Mouse (Mus musculus): ENCODE results near the gene Aen.
A peak's percentile ranks its signal among the peaks of the same experiment; 100 is the strongest.

Gene Aen

DNA sequence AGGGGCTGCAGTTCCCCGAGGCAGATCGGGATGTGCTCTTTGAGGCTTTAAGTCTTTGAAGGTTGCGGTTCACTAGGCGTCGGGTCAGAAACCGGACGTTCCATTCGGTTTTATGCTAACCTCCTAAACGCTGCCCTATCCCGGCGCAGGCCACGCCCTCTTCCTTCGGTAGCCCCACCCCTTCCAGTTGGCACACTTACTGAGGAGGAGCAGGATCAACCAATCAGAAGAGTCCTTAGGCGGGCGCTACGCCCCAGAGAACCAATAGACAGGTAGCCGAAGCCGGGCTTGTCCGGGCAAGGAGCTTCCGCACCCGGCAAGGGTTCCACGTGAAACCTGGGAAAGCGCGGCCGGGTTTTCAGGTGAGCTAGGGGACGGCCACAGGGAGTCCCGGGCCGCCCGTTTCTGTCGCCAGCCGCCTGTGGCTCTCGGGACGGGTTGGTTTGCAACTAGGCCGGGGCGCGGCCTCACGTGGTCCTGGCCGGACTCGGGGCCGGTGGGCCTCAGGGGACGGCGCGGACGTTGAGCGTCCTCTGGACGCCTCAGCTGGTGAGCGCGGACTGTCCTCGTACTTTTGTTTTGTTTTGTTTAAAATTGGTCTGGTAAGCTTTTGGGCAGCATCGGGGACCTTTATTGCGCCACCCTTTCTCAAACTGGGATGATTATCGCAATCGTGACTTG is at the start of gene Aen:
TSS of gene Aen (plus strand) at position 202 of the 681 bp plus-strand sequence.
- peak; percentile 92 for DNase-seq (ENCODE audit: low spot score)

DNA sequence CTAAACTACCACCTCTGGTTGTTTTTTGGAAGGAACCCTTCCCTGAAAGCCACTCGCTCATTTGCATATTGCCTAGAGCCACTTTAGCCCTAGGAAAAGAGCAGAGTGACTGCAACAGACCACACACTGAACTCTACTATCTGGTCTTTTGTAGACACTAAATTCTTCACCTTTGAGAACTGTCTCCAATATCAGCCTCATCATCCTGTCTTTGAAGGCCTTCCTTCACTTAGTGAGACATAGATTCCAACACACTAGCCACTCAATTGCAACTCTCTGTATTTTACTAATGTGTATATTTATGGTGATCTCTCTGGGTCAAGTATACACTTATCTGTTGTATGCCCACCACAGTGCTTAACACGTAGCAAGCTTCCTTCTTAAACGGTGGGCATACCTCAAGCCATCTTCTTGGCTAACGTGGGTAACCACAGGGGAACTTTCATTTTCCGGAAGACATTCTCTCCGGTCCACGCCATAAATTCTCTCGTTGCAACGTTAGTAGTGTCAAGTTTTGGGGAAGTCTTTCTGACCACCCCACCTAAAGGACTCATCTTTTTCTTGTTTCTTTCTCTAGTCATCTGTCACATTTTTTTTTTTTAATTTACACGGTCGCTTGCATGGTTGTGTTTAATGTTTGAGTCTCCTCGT is 49.5 kb upstream of the Aen start:
- no peak for DNase-seq (ENCODE audit: low spot score)

DNA sequence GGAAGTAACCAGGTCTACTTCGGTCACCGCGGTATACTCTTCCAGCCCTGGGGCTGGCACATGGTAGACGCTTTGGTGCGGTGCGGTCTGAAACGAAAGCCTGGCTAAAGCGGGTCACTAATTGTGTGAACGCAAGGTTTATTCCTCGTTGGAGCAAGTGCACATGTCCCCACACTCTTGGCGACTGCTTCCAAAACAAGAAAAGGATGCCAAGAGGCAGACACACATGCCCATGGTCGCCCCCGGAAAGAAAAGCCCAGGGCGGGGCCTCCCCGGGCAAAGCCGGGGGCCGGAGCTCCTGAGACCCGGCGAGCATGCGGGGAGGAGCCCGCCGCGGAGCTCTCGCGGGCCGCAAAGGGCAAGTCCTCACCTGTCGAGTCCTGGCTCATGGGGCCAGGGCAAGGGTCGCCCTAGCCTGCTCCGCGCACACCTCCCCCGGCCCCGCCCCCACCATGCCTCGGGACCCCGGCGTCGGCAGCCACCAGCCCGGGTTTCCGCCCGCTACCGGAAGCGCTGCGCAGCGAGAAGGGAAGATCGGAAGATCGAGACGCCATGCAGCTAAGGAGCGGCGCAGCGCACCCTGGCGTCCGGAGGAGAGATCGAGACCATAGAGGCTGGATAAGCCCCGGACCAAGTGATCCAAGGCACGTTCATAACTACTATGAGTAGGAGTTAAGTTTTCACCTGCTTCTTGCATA is 48.8 kb upstream of the Aen start, which contains the start of gene Det1:
TSS of gene Det1 (minus strand) at position 527 of the 698 bp plus-strand sequence.
- DNase-seq (ENCODE audit: low spot score): peak; percentile 75

DNA sequence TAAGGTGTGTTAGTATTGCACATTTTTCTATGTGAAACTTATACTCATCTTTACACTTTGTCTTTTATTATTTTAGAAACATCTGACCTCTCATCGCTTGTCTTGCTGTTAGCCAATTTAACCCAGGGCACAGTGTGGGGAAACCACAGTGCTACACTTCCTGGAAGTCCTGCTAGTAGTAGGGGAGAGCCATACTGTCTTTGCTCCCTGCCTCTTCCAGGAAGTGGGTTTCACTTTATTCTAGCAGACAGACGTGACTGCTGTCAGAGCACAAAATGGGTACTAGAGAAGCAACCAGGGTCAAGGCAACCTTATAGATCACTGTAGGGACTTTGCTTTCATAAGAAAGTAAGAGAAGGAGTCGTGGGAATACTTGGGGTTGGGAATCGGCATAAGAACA is 41.6 kb upstream of the Aen start:
- no peak for DNase-seq (ENCODE audit: low spot score)

DNA sequence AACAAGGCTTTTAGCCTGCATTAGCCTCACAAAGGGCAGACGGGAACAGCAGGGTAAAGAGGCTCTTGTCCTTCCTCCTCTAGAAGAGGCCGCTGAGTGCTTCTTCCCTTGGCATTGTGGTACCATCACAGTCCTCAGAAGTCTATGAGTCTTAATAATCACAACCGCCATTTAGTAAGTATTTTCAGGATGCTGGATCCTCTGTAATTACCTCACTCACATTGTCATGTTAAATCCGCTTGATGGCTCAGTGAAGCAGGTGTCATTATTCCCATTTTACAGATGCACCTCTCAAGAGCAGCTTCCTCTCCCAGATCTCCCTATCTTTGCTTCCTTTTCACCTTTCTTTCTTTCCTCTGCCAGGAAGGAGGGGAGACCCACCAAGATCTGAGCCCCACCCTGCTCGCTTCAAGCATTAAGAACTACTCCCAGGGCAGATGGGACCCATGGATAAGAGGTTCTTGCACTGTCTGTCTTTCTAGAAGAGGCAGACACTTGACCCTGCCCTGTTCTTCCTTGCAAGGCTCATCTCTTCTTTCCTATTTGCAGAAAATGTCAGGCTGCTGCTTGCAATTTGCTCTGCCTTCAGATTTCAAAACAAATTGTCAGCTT is 40.5 kb upstream of the Aen start:
- DNase-seq (ENCODE audit: low spot score): no peak

DNA sequence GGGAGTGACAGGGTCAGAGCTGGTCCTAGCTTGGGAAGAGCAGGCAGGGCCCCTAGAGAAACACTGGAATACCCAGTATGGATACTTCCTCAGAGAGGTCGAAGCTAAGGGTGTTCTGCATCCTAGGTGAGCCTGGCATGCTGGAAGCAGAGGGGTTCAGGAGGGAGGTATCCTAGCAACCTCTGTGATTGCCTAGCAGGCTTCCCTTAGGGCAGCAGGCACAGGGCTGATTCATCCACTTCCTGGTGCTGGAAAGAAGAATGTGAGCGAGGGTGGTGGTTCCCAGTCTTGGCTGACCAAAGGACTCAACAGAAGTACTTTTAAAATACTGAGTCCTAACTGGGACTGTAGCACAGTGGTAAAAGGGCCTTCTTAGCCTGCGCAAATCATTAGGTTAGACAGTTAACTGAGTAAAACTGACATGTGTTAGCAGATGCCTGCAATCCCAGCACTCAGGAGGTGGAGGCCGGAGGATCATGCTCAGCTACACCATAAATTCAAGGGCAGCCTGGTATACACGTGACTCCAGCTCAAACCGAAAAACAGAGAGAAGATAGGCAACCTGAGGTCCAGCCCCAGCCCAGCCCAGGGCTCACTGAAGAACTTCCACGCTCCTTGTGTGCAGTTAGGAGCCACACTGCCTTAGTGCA is 31.7 kb upstream of the Aen start:
- no peak for DNase-seq (ENCODE audit: low spot score)

DNA sequence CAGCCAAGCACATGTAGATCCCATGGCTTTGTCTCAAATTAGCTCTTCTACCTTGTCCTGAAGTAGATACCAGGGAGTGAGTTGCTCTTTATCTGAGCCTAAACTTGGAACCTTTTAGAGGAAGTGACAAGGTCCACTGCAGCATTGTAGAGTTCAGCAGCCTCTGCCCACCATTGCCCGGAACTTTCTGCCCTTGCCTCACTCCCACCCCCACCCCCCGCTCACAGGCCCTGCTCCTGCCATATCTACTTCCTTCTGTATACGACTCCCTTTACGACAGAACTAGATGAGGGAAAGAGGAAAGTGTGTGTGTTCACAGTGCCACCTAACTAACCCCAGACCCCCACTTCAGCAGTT is 31.2 kb upstream of the Aen start:
- DNase-seq (ENCODE audit: low spot score): no peak

DNA sequence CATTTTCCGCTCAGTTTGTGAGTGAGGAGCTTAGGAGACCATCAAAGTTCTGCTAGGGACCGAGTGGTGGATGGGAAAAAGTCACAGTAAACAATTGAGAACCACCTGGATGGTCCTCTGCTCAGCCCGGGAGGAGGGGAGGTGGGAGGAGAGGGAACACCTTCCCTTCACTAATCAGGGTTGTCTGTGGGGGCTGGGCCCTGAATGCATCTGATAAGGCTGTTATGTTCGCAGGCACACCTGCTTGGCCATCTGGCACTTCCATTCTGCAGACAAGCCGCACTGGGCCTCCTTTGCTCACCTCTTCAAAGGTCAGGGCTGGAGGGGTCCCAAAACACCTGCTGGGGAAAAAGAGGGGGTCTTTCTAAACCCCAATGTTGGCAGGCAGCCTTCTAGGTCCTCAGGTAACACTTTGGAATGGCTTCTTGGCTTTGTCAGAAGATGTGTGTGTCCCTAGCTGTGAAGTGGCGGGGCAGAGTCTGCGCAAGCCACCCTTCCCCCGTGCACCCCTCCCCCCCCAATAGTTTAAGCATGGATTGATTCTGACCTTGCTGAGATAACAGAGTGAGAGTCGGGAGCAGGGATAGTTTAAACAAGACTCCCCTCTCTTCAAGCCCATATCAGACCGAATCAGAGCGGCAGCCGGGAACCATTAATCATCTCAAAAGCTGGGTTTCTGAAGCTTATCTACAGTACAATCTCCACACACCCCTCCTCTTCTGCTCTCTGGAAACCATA is 30.3 kb upstream of the Aen start:
- DNase-seq (ENCODE audit: low spot score): no peak

DNA sequence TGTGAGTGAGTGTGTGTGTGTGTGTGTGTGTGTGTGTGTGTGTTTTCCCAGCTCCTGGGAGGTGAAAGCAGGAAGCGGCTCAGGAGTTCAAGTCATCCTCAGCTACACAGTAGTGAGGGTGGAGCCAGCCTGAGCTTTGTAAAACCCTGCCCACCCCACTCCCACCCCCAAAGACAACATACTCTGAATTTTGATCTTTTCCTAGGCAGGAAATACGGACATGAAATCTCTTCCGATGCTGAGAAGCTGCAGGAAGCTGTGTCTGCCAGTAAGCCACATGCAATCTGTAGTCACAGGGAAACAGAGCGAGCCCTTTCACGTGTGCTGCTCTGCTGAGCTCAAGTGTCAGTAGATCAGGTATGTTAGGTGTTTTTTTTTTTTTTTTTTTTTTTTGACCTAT is 26.9 kb upstream of the Aen start:
- DNase-seq (ENCODE audit: low spot score): no peak

DNA sequence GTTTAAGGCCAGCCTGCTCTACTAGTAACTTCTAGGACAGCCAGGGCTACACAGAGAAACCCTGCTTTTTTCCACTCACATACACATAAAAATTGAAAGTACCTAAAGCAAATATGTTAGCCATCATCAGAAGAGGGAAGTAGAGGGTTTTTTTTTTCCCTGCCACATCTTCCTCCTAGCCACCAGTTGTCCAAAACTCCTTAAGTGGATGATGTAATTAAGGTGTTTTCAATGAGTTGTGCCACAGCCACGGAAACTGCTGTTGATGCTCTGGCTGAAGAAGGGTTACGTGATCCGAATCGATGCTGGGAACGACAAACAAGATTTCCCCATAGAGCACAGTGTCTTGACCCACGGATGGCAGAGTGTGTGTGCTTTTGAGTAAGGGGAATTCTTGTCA is 23.3 kb upstream of the Aen start:
- no peak for DNase-seq (ENCODE audit: low spot score)

DNA sequence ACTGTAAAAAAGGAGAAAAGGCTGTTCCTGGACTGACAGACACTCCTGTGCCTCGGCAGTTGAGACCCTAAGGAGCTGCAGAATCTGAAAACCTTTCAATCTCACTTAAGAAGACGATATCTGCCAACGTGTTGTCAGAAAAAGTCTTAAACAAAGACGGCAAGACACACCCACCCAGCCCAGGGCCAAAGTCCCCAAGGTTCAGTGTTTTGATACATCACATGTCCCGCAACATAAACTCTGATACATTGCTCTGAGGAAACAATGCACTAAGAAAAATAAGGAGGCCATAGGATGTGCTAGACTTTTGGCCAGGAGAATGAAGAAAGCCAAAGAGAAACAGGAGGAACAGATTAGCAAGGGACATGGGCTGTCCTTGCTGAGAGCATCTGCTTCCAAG is 22.8 kb upstream of the Aen start:
- no peak for DNase-seq (ENCODE audit: low spot score)

DNA sequence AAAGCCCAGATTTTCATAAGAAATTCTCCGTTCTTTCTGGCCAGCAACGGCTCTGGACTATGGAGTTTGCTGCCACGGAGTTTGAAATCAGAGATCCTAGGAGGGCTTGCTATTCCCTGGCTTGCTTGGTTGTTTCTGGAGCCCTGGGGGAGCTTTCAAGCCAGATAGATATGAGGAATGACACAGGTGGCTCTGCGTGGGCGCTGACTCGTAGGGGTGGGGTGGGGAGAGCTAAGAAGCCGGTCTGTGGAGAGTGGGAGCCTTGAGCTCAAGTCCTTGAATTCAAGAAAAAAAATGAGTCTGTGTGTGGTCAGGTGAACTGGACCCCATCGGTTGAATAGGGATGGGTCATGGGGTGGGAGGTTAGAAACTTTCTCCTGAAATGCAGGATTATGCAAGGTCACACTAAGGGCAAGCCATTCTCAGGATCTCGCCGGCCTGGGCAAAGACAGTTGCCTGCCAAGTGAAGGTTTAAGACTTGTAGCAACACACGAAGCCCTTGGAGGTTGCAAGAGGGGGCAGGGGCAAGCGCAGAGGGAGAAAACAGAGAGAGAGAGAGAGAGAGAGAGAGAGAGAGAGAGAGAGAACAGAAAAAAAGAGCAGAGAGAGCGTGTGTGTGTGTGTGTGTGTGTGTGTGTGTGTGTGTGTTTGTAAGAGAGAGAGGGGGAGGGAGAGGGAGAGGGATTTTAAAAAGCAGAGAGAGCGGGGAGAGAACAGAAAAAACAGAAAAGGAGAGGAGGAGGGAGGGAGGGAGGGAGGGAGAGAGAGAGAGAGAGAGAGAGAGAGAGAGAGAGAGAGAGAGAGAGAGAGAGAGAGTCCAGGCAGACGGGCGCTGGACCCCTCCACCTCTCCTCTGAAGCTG is 13.8 kb upstream of the Aen start:
- no peak for DNase-seq (ENCODE audit: low spot score)

DNA sequence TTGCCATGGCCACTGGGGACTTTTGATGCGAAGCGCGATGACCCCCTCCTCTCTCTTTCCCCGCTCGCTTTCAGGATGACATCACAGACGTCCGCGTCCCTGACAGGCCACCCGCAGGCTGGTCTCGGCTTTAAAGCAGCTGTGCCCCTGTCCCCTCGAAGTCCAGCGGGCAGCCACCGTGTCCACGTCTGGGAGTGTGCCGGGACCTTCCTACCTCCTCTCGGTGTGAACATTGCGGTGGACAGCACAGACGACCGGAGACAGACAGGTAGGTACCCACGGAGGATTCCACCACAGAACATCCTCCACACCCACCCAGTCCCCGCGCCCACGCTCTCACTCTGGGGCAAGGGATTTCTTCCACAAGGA is 13.2 kb upstream of the Aen start:
- DNase-seq (ENCODE audit: low spot score): no peak

DNA sequence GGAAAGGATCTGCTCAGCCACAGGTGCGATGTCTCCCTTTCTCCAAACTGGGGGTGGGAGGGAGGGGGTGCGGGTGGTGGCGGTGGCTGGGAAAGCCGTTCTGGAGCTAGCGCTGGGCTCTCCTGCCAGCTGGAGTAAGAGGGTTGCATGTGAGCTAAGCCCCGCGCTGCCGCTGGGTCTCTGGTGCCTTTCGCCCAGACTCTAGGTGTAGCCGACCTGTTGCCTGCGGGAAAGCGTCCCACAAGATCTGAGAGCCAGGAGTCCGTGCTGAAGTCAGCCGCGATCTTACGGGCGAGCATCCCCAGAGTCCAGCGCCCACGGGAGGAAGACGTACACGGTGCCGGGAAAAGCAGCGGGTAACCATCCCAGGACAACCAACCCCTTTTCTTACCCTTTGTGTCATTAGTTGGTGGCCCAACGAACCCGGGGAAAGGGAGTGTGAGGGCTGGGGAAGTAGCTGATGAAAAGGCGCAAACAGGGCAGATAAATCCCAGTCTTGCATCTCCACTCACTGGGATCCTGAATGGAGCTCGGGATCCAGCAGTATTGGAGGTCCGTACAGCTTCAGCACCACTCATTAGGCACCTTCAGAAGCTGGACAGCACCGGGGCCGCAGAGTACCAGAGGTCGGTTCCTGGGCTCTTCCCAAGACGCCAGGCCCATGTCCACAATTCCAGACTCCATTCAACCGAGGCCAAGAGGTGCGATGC is 12.5 kb upstream of the Aen start:
- DNase-seq (ENCODE audit: low spot score): no peak

DNA sequence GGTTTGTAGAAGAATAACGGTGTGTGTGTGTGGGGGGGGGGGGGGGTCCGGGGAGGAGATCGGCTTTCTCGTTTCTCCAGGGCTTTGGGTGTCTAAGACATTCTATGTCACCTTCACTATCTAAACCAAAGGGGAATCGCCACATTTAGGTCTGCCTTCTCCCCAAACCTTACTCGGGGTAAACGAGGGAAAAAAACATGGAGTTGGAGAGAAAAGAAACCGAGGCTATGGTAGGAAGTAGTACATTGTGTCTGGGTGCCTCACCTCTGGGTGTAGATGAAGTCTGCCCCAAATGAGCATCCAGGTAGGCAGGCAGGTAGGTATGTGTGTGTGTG is 12.0 kb upstream of the Aen start:
- no peak for DNase-seq (ENCODE audit: low spot score)

DNA sequence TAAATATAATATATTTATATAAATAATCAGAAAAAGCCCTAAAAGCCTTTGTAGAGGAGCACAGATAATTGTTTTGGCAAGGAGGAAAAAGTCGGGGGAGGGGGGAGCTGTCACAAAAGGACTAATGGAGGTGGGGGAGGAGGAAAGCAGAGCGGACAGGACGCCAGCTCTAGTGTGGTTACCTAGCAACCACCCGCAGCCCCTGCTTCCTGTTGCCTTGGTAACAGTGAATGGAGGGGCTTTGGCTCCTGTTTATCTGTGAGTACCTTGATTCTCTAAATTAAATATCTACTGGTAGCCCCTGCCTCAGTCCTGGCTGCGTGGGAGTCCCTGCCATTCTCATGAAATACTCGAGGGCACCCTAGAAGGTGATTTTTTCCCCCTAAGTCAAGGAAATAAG is 11.5 kb upstream of the Aen start:
- no peak for DNase-seq (ENCODE audit: low spot score)

DNA sequence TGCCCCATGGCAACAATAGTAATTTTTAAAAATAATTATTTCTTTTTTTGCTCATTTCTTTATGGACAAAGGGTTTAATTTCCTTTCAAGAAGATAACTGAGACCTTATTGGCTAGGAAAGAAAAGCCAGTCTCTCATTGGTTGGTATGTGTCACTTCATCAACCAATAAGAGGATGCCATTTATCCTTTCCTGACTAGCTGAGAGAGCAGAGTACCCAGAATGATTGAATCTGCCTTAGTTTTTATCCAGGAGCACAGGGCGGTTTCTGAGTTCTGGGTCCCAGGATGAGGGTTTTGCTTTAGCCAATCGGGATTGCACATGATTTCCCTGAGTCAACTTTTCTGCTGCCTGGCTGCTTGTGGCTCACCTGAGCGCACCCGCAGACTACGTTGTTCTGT is 10.2 kb upstream of the Aen start:
- DNase-seq (ENCODE audit: low spot score): no peak

DNA sequence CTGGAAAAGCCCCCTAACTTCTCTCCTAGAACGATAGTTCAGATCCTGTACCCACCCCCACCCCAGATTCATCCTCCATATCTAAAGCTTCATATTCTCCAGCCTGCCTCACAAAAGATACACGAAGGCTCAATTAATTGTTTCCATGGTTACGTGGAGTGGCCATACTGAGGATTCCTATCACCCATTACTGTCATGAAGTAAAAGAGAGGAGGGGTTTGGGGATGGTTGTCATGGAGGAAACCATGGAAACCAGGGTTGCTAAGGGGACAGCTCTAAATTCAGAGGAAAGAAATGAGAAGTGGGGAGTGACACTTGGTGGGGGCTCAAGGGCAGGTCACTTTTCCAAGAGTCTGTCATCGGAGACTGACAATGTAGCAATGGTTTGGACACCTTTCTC is 9.2 kb upstream of the Aen start:
- no peak for DNase-seq (ENCODE audit: low spot score)

DNA sequence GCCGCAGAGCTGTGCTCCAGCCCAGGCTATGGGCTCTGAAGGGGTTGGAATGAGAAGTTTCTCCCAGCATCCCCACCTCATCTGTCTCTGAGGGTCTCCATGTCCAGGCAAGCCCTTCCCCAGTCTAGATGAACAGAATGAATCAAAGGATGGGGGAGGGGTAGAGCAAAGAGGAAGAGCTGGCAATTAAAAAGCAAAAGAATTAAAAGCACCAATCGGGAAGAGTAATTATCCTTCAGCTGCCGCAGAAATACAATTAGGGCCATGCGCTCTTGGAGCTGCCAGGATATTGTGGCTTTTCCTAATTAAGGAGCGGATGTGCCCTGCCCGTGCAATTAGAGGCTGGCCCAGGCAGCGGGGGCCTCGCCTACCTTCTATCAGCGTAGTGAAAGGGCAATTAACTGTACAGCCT is 8.2 kb upstream of the Aen start:
- no peak for DNase-seq (ENCODE audit: low spot score)

DNA sequence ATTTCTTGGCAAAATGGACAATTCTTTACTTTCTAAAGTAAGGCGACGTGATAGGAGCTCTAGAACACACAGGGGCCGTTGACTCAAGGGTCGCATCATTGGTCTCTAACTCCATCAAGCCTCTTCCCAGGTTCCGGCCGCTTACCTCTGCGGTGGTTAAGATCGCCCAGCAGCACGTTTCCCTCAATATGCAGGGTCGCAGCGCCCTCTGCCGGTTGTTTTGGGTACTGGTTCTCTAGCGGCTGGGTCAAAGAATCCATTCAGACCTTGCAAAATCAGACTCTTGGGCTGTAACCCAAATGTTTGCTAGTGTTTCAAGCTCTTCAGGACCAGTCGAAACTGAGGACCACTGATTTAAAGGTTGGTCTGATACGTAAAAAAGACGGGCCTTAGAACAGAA is 5.0 kb upstream of the Aen start:
- peak; percentile 85 for DNase-seq (ENCODE audit: low spot score)
